Mouse (Mus musculus): ENCODE results near the gene Hrc. TPM values are rescaled to one million over a fixed set of nuclear protein-coding genes. Genes with fewer than 3 reads are reported as not detected.

Hrc gene
- polyA plus RNA-seq, 1 experiment from 2014 or later: 1.1 TPM

- H3K9me3 ChIP-seq (ENCODE audit: control insufficient read depth, low read length): no peaks in the 10 kb centered on the region
- H3K27me3 ChIP-seq (ENCODE audit: control insufficient read depth, insufficient read depth, low read length): no peaks in the 10 kb centered on the region
- ATAC-seq (ENCODE audit: insufficient read depth, low FRiP score, low TSS enrichment) (no peak), DNase-seq (ENCODE audit: low spot score) (no peak)
- no peak overlapping the region for H3K27ac ChIP-seq (ENCODE audit: low read depth, low read length)
- H3K4me2 ChIP-seq (ENCODE audit: low read depth): no peak overlapping the region
- 72% methylated on average over 15 of the region's 15 CpGs for WGBS
- H3K9ac ChIP-seq (ENCODE audit: low read length): no peak overlapping the region
- no peaks in the 10 kb centered on the region for H3K36me3 ChIP-seq (ENCODE audit: control insufficient read depth, insufficient read depth, low read length)
- H3K4me1 ChIP-seq (ENCODE audit: control insufficient read depth, insufficient read depth, low read length): no peaks in the 10 kb centered on the region
- H3K4me3 ChIP-seq (ENCODE audit: low read depth, low read length): no peak overlapping the region
Measured at GRCm38 (mm10) chr7:45308551-45309240, 26.4 kb upstream of the Hrc start.

DNA sequence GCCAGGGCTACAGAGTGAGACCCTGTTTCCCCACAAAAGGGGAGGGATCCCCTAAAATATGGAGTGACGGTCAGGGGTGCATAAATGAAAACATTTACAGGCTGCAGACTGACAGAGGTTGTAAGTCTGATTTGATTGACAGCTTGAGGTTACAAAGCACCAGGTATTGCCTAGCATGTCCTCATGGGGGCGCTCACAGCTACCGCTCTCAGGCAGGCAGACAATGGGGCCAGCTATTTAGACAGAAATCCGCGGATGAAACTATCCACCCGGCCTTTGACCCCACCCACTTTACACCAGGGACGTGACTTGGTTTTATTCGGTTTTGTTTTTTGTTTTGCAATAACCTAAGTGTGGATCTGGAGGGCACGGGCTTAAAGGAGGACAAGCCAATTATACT lies 25.6 kb upstream of the Hrc start:
- Histone ChIP-seq H3K9ac (ENCODE audit: low read length) (peak overlapping the region; percentile 14), H3K4me3 (ENCODE audit: low read depth, low read length) (no peak overlapping the region), H3K4me1 (ENCODE audit: control insufficient read depth, insufficient read depth, low read length) (no peaks in the 10 kb centered on the region), H3K4me2 (ENCODE audit: low read depth) (no peak overlapping the region), H3K36me3 (ENCODE audit: control insufficient read depth, insufficient read depth, low read length) (no peaks in the 10 kb centered on the region), H3K27me3 (ENCODE audit: control insufficient read depth, insufficient read depth, low read length) (no peaks in the 10 kb centered on the region), H3K9me3 (ENCODE audit: control insufficient read depth, low read length) (no peaks in the 10 kb centered on the region), H3K27ac (ENCODE audit: low read depth, low read length) (no peak overlapping the region)
- 14% methylated on average over 9 of the region's 9 CpGs for WGBS
- DNase-seq (ENCODE audit: low spot score): peak; percentile 72
- ATAC-seq (ENCODE audit: insufficient read depth, low FRiP score, low TSS enrichment): no peak

DNA sequence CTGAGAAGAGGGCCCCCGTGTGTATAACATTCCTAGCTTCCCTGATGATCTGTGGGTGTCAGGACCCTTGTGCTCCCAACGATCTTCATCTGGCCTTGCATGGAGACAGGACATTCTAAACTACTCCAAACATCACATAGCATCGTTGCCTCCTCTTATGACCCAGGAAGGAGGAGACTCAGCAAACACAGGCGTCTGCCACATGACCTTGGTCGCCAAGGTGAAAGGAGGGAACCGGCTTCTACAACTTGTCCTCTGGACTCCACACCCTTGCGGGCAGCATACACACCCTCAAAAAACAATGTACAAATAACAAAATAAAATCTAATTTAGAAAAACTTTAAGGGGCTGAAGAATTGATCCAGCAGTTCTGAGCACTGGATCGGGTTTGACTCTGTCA lies 23.1 kb upstream of the Hrc start:
- Histone ChIP-seq H3K36me3 (ENCODE audit: control insufficient read depth, insufficient read depth, low read length) (no peaks in the 10 kb centered on the region), H3K9me3 (ENCODE audit: control insufficient read depth, low read length) (no peaks in the 10 kb centered on the region), H3K4me3 (ENCODE audit: low read depth, low read length) (no peak overlapping the region), H3K9ac (ENCODE audit: low read length) (no peak overlapping the region), H3K27me3 (ENCODE audit: control insufficient read depth, insufficient read depth, low read length) (no peaks in the 10 kb centered on the region), H3K4me1 (ENCODE audit: control insufficient read depth, insufficient read depth, low read length) (no peaks in the 10 kb centered on the region), H3K27ac (ENCODE audit: low read depth, low read length) (no peak overlapping the region), H3K4me2 (ENCODE audit: low read depth) (no peak overlapping the region)
- DNase-seq (ENCODE audit: low spot score): no peak
- WGBS: 66% methylated on average over 8 of the region's 8 CpGs
- no peak for ATAC-seq (ENCODE audit: insufficient read depth, low FRiP score, low TSS enrichment)

- Histone ChIP-seq H3K9me3 (ENCODE audit: control insufficient read depth, low read length) (no peaks in the 10 kb centered on the region), H3K27me3 (ENCODE audit: control insufficient read depth, insufficient read depth, low read length) (no peaks in the 10 kb centered on the region), H3K4me2 (ENCODE audit: low read depth) (no peak overlapping the region), H3K4me1 (ENCODE audit: control insufficient read depth, insufficient read depth, low read length) (no peaks in the 10 kb centered on the region), H3K36me3 (ENCODE audit: control insufficient read depth, insufficient read depth, low read length) (no peaks in the 10 kb centered on the region), H3K9ac (ENCODE audit: low read length) (no peak overlapping the region), H3K4me3 (ENCODE audit: low read depth, low read length) (no peak overlapping the region), H3K27ac (ENCODE audit: low read depth, low read length) (no peak overlapping the region)
- no peak for ATAC-seq (ENCODE audit: insufficient read depth, low FRiP score, low TSS enrichment)
- no peak for DNase-seq (ENCODE audit: low spot score)
- 24% methylated on average over 10 of the region's 10 CpGs for WGBS
Measured at GRCm38 (mm10) chr7:45312686-45313453, 22.2 kb upstream of the Hrc start.

- H3K36me3 ChIP-seq (ENCODE audit: control insufficient read depth, insufficient read depth, low read length): no peaks in the 10 kb centered on the region
- ATAC-seq (ENCODE audit: insufficient read depth, low FRiP score, low TSS enrichment): no peak
- H3K4me3 ChIP-seq (ENCODE audit: low read depth, low read length): no peak overlapping the region
- WGBS: 33% methylated on average over 9 of the region's 9 CpGs
- DNase-seq (ENCODE audit: low spot score): no peak
- H3K27me3 ChIP-seq (ENCODE audit: control insufficient read depth, insufficient read depth, low read length): no peaks in the 10 kb centered on the region
- no peak overlapping the region for H3K4me2 ChIP-seq (ENCODE audit: low read depth)
- no peaks in the 10 kb centered on the region for H3K4me1 ChIP-seq (ENCODE audit: control insufficient read depth, insufficient read depth, low read length)
- H3K9ac ChIP-seq (ENCODE audit: low read length): no peak overlapping the region
- no peak overlapping the region for H3K27ac ChIP-seq (ENCODE audit: low read depth, low read length)
- no peaks in the 10 kb centered on the region for H3K9me3 ChIP-seq (ENCODE audit: control insufficient read depth, low read length)
Measured at GRCm38 (mm10) chr7:45313495-45313894, 21.6 kb upstream of the Hrc start.

GRCm38 (mm10) chr7:45315182-45315701 lies 19.8 kb upstream of the Hrc start:
- no peaks in the 10 kb centered on the region for H3K36me3 ChIP-seq (ENCODE audit: control insufficient read depth, insufficient read depth, low read length)
- WGBS: 80% methylated on average over 10 of the region's 10 CpGs
- no peak overlapping the region for H3K27ac ChIP-seq (ENCODE audit: low read depth, low read length)
- no peaks in the 10 kb centered on the region for H3K4me1 ChIP-seq (ENCODE audit: control insufficient read depth, insufficient read depth, low read length)
- H3K27me3 ChIP-seq (ENCODE audit: control insufficient read depth, insufficient read depth, low read length): no peaks in the 10 kb centered on the region
- H3K9ac ChIP-seq (ENCODE audit: low read length): no peak overlapping the region
- no peak overlapping the region for H3K4me2 ChIP-seq (ENCODE audit: low read depth)
- H3K4me3 ChIP-seq (ENCODE audit: low read depth, low read length): no peak overlapping the region
- no peaks in the 10 kb centered on the region for H3K9me3 ChIP-seq (ENCODE audit: control insufficient read depth, low read length)
- ATAC-seq (ENCODE audit: insufficient read depth, low FRiP score, low TSS enrichment) (no peak), DNase-seq (ENCODE audit: low spot score) (no peak)

DNA sequence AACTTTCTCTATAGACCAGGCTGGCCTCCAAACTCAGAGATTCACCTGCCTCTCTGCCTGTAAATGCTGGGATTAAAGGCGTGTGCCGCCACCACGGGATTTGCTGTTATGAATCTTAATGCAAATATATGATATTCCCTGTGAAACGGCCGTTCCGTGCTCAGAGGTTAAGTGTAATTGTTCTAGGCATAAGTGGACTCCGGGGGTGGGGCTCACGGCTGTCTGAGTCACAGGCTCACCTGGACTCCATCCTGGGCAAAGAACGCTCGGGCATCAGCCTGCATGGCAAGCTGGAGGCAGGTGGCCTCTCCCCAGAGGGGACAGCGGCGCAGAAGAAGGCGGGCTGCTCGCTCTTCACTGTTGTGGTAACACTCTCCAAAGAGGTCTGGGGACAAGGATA lies 18.6 kb upstream of the Hrc start:
- no peaks in the 10 kb centered on the region for H3K4me1 ChIP-seq (ENCODE audit: control insufficient read depth, insufficient read depth, low read length)
- no peak overlapping the region for H3K27ac ChIP-seq (ENCODE audit: low read depth, low read length)
- no peak overlapping the region for H3K9ac ChIP-seq (ENCODE audit: low read length)
- H3K4me3 ChIP-seq (ENCODE audit: low read depth, low read length): no peak overlapping the region
- H3K9me3 ChIP-seq (ENCODE audit: control insufficient read depth, low read length): no peaks in the 10 kb centered on the region
- DNase-seq (ENCODE audit: low spot score) (no peak), ATAC-seq (ENCODE audit: insufficient read depth, low FRiP score, low TSS enrichment) (no peak)
- no peaks in the 10 kb centered on the region for H3K36me3 ChIP-seq (ENCODE audit: control insufficient read depth, insufficient read depth, low read length)
- 91% methylated on average over 14 of the region's 14 CpGs for WGBS
- H3K27me3 ChIP-seq (ENCODE audit: control insufficient read depth, insufficient read depth, low read length): no peaks in the 10 kb centered on the region
- no peak overlapping the region for H3K4me2 ChIP-seq (ENCODE audit: low read depth)

- H3K4me1 ChIP-seq (ENCODE audit: control insufficient read depth, insufficient read depth, low read length): no peaks in the 10 kb centered on the region
- H3K9ac ChIP-seq (ENCODE audit: low read length): no peak overlapping the region
- no peaks in the 10 kb centered on the region for H3K9me3 ChIP-seq (ENCODE audit: control insufficient read depth, low read length)
- no peak overlapping the region for H3K4me3 ChIP-seq (ENCODE audit: low read depth, low read length)
- no peak overlapping the region for H3K4me2 ChIP-seq (ENCODE audit: low read depth)
- no peak overlapping the region for H3K27ac ChIP-seq (ENCODE audit: low read depth, low read length)
- DNase-seq (ENCODE audit: low spot score) (no peak), ATAC-seq (ENCODE audit: insufficient read depth, low FRiP score, low TSS enrichment) (no peak)
- H3K36me3 ChIP-seq (ENCODE audit: control insufficient read depth, insufficient read depth, low read length): no peaks in the 10 kb centered on the region
- 84% methylated on average over 4 of the region's 4 CpGs for WGBS
- H3K27me3 ChIP-seq (ENCODE audit: control insufficient read depth, insufficient read depth, low read length): no peaks in the 10 kb centered on the region
Measured at GRCm38 (mm10) chr7:45322245-45322644, 12.8 kb upstream of the Hrc start.

- Histone ChIP-seq H3K27me3 (ENCODE audit: control insufficient read depth, insufficient read depth, low read length) (no peaks in the 10 kb centered on the region), H3K9me3 (ENCODE audit: control insufficient read depth, low read length) (no peaks in the 10 kb centered on the region), H3K36me3 (ENCODE audit: control insufficient read depth, insufficient read depth, low read length) (no peaks in the 10 kb centered on the region), H3K4me3 (ENCODE audit: low read depth, low read length) (no peak overlapping the region), H3K27ac (ENCODE audit: low read depth, low read length) (no peak overlapping the region), H3K4me2 (ENCODE audit: low read depth) (no peak overlapping the region), H3K9ac (ENCODE audit: low read length) (no peak overlapping the region), H3K4me1 (ENCODE audit: control insufficient read depth, insufficient read depth, low read length) (no peaks in the 10 kb centered on the region)
- no peak for DNase-seq (ENCODE audit: low spot score)
- ATAC-seq (ENCODE audit: insufficient read depth, low FRiP score, low TSS enrichment): no peak
- 44% methylated on average over 5 of the region's 5 CpGs for WGBS
Measured at GRCm38 (mm10) chr7:45323069-45323468, 12.0 kb upstream of the Hrc start.

All from neural tube, embryonic 11.5 days (tissue).